Mouse (Mus musculus): ENCODE data around the gene Rai14.

Rai14 gene

GRCm38 (mm10) chr15:10721259-10721781, 6.9 kb upstream of the Rai14 start:
- DNase-seq (ENCODE audit: low spot score in 2 of 2), result no peak

DNA sequence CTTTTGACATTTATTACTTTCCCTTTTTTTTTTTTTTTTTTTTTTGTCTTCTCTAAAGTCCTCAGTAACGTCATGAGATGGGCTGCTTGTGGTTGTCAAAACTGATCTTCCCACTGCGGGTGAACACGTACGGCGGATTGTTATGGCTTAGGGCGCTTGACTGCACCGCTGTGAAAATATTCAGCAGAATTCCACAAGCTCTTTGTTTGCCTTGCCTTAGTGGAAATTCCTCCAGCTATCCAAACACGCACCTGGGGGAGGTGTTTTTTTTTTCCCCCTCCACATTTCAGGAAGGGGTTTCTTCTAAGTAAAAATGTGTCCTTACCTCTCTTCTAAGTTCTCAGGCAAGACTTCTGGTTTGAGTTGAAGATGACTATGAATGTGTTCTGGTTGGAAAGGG, 6.2 kb upstream of the Rai14 start:
- DNase-seq (ENCODE audit: low spot score in 2 of 2), result no peak

DNA sequence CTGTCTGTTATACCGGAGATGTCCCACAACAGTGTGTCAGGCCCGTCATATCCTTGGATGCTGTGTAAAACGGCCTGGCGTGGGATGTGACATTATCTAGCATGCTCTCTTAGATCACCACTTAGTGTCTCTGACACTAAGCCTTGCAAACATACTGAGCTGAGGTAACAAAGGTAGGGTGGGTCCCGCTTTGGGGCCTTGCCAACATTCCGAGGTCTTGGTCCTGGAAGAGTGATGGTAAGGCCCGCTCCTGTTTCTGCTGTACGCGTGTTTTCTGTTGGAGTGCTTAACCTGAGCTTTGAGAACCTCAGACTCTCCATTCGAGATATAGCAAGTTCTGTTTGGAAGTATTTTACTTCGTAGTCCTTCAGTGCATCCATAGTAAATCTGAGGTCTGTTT, 5.8 kb upstream of the Rai14 start:
- no peak for DNase-seq (ENCODE audit: low spot score in 2 of 2)

- DNase-seq (ENCODE audit: low spot score in 2 of 2), result no peak
Measured at GRCm38 (mm10) chr15:10719511-10719910, 5.1 kb upstream of the Rai14 start.

DNA sequence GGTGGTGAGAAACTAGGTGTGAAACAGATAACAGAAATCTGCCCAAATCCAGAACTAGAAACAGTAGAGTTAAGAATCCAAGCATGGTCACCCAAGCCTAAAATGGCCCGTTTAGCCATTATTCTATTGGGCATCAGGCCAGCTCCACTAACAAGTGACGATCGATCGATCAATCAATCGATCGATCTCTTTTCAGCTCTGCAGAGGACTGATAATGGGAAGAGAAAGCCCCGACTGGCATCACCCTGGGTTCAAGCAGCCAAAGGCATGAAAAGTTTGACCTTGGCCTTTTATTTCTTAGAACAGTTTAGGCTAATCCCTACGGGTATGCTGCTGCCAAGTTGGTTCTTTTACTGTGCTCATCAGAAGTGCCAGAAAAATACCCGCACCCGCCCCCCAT, 4.3 kb upstream of the Rai14 start:
- no peak for DNase-seq (ENCODE audit: low spot score in 2 of 2)

DNA sequence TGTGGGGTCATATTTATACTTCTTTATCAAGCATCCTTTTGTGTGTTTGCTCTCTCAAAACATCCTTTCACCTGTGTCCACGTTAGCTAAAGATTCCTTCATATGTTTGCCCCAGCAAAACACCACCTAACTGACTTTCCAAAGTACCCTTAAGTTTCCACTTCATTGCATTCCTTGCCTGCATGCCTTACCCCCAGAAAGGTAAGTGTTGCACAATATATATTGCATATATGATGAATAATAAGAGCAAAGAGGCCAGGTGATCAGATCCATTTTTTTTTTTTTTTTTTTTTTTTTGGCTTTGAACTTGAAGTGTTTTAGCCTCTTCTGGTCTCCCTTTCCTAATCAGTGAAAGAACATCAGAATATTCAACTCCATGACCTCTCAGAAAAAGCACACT, 2.9 kb upstream of the Rai14 start:
- DNase-seq (ENCODE audit: low spot score in 2 of 2), result no peak

DNA sequence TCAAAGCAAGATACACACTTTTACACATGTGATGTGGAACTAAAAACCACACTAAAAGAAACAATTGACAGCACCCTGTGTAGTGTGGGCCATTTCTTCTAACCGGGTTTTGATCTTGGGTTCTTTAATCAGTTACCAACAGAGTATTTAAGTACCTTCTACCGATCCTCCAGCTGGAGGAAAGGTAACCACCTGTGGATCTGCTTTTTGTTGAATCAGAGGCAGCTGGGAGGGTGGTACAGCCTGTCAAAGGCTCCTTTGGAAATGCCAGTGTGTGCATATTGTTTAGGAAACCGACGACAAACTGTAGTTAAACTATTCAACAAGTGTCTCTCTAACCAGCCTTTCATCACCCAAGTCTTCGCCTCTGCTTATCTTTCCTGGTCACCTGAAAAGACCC, 1.5 kb upstream of the Rai14 start:
- DNase-seq (ENCODE audit: low spot score in 2 of 2), result no peak

DNA sequence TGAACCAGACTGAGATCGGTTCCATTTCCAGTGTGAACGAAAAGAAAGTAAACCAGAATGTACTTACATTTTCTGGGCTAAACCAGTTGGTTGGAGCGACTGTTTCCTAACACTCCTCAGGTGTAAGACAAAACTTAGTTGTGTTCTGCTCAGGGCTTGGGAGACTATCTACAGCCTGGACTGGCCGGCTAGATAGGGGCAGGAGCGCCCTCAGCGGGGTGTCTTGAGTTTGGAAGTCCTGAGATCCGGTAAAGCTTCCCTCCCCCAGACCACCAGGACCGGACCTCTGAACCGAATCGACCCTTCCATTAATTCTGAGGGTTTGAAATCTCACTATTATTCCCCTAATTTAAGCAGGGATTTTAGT, 698 bp upstream of the Rai14 start:
- no peak for DNase-seq (ENCODE audit: low spot score in 2 of 2)

DNA sequence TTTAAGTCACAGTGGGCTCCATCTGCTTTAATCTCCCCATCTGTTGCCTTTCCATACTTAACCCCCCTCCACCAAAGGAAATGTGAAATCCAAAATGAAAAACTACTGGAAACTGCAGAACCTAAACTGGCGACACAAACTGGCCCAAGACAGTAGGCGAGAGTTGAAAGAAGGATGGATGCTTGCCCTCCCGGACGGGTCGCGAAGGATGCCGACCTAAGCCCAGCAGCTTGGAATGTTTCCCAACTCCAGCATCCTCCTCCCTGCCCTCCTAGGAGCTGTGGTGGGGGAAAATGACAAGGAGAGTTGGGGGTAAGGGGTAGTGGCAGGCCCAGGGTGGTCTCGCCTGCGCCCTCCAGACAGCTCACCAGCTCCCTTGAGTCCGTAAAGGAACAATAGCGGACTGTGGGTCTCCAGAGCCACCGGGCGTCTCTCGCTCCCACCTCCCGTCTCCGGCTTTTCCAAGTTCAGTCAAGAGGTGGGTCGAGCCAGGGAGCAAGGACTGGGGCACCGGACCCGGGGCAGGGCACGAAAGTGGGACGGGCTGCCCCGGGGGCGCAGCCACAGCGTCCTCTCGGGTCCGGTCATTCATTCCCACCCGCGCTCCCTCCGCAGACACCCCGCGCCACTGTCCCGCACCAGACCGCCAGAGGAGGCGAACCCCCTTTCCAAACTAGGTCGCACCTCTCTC, 653 bp downstream of the Rai14 start:
- no peak for DNase-seq (ENCODE audit: low spot score in 2 of 2)

- no peak for DNase-seq (ENCODE audit: low spot score in 2 of 2)
Measured at GRCm38 (mm10) chr15:10713181-10713625, 1.2 kb downstream of the Rai14 start.

DNA sequence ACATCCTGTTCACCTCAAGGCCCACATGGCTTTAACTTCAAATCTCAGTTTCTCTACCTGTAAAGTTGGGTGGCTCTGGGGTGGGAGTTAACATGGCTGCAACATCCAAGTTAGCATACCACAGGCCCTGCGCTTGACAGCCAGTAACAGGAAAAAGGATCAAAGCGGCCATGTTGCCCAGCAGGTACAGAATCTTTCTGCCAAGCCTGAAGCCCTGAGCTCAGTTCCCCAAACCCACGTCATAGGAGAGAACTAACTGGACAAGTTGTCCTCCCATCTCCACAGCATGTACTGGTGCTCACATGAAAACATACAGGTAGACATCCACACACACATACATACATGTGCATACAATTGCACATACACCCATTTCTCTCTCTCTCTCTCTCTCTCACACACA, 2.1 kb downstream of the Rai14 start:
- no peak for DNase-seq (ENCODE audit: low spot score in 2 of 2)

GRCm38 (mm10) chr15:10711231-10711630, 3.2 kb downstream of the Rai14 start:
- no peak for DNase-seq (ENCODE audit: low spot score in 2 of 2)

DNA sequence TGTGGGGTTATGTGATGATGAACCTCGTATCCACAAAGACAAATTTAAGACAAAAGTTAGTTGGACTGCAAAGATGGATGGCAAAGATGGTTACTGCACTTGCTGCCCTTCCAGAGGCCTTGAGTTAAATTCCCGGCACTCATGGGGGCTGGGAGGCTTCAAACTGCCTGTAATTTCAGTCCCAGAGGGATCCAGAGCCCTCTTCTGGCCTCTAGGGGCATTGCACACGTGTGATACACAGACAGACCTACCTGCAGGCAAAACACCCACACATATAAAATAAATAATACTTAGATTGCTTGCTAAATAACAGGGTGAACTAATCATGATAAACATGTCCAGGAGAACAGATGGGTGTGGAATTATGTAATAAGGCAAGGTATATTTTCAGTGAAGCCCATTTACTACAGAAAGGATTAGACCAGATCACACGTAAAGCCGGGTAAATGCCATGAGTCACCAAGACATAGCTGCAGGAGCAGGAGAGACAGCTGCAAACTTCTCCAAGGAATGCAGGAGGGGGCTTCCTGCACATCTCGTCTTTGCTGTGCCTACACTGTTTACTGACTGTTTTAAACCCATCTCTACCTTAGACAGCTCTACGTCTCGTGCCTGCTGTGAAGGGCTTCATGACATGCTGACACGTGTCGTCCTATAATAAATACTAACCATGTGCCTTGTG, 5.7 kb downstream of the Rai14 start:
- DNase-seq (ENCODE audit: low spot score in 2 of 2), result no peak

GRCm38 (mm10) chr15:10707109-10707508, 7.3 kb downstream of the Rai14 start:
- DNase-seq (ENCODE audit: low spot score in 2 of 2), result no peak

DNA sequence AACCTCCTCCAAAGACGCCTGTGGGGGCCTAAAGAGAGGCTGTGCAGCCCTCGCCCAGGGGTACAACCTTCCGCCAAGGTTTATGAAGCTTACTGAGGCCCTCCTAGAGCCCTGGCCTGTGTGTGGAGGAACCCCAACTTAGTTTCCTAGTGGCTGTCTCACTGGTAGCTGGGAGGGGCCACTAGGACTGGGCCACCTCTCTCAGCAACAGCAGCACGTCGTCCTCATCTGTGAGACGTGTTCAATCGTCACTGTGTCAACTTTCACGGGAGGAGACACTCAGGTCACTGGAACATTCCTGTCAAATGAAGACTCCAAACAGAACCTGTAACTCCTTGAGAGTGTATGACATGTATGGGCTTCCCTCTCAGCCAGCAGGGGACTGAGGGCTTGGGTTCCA, 8.0 kb downstream of the Rai14 start:
- DNase-seq (ENCODE audit: low spot score in 2 of 2), result no peak

DNA sequence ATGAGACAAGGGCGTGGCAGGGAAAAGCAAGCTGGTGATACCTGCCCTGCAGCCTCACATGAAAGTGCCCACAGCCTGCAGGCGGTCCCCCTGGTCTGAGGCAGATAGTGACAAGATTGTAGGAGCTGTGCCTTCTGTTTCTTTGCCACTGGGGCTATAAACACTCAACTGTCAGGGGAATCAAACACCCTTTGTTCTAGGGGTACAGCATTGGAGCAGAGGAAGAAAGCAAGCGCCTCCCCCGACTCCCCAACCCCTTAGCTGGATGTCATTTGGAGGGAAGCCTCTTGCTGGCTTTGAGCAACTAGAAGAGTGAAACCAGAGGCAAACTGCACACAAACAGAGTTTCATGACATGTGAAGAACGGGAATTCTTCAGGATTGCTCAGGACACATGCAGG, 8.7 kb downstream of the Rai14 start:
- DNase-seq (ENCODE audit: low spot score in 2 of 2), result no peak

DNA sequence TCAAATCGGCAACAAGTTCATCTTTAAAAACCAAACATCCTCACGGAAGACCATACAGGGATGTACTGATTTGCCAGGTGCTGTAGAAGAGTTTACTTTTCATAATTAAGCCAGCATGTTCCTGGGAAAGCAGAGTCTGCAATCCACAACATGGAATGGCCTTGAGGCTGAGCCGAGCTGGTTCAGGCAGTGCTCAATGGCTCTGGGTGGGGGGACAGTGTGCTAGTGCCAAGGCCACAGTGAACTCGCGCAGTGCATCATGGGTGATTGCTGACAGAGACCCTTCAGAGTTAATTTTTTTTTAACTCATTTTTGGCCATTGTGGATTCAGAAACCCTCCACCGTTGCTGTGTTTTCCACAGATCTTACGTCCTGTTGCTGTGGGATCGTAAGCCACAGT, 10.1 kb downstream of the Rai14 start:
- DNase-seq (ENCODE audit: low spot score in 2 of 2), result no peak

DNA sequence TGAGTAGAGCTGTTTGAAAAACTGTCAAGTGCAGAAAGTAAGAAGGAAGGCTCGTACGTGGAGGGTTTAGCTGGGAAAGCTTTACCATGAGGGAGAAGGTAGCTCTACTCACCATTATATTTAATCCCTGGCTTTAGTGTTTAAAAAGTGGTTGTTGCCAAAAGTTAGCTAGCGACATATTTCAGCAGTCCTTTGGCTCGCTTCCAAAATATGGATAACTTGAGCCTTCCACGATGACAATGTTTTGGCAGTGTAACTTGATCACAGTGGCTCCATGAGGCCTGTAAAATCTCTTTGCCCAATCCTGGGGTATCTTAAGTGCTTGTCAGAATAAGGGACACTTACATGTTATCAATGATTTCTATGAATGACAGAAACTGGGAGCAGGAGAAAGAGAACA, 12.9 kb downstream of the Rai14 start:
- no peak for DNase-seq (ENCODE audit: low spot score in 2 of 2)

DNA sequence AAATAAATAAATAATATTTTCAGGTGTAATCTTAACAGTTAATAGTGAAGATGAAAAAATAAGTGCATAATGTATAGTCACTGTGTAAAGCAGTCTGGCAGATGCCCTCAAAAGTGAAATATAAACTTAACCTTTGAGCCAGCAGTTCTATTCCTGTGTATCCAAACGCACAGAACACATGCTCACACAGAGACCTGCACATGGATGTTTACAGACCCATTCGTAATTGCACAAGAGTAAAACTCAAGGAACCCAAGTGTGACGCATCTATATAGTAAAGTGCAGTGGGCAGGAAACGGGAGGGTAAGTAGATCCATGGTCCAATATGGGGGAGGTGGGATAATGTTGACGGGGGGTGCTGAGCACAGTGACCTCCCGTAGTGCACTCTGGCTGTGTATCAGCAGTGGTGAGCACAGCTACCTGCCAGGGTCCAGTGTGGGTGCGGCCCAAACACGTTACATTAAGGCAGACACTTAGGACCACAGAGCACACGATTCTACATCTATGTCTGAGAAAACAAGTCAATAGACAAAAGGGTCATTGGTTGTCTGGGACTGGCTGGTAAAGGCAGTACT, 13.4 kb downstream of the Rai14 start:
- DNase-seq (ENCODE audit: low spot score in 2 of 2), result no peak

DNA sequence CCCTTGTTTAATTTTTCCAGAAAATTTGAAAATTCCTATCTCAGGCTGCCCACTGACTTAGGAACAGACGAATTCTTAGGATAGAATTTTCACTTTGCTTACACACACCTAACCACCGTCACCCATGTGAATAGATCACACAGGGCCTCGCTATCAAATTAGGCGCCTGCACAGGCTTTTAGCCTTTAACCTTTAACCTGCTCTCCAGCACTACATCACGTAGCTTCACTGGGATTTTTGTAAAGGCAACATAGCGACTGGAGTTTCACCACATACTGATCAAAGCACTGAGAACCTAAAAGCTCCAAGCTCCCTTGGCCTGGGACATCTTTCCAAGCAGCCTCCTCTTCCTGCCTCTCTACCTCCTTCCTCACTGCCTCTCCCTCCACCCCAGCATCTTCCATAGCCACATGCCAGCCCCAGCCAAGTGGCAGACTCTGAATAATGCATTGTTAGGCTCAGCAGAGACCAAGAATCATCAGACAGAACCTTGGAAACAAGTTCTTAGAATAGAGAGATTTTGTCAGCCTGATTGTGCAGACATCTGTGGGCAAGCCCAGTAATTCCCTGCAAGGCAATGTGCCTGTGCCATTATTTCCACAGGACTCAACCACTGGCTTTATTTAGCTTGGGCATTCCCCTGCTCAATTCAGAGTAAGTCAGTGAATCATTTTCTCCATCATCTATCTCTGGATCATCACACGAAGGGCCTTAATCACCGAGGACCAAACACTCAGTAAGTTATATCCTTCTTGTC, 17.8 kb downstream of the Rai14 start:
- DNase-seq (ENCODE audit: low spot score in 2 of 2), result no peak

GRCm38 (mm10) chr15:10692627-10693026, 21.8 kb downstream of the Rai14 start:
- no peak for DNase-seq (ENCODE audit: low spot score in 2 of 2)

DNA sequence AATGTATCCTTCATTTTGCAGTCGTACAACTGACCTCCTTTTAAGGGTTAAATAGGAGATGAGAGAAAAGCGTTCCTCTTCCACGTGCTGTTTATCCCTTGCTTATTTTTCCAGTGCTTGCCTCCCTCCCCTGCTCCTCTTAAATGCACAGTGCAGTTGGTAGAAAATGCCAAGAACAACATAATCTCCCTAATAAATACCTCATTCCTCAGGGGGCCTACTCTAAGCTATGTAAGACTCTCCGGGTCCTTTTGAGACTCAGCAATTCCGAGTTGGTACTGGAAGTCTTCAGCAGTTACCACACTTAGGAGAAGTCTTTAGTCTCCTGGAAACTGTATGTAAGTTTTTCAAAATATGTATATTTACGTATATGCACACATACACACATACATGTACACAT, 22.9 kb downstream of the Rai14 start:
- no peak for DNase-seq (ENCODE audit: low spot score in 2 of 2)

All from natural killer cell, adult 2 months (primary cell).